Mouse (Mus musculus): Measurements from ENCODE around the gene Gm29427. TPM values are rescaled to one million over a fixed set of nuclear protein-coding genes. Genes with fewer than 3 reads are reported as not detected.
A peak's percentile ranks its signal among the peaks of the same experiment; 100 is the strongest.
"Not testable (repeated sequence)": the region's sequence is repeated elsewhere in the genome, so short reads cannot be mapped to it uniquely, and the experiment has no call there.

The Gm29427 gene
- polyA plus RNA-seq, 1 experiment from 2014 or later: not detected

- H3K9me3 ChIP-seq (replicated peaks; ENCODE audit: control insufficient read depth, low read length); H3K27me3 ChIP-seq (ENCODE audit: control insufficient read depth, insufficient read depth, low read length); H3K4me2 ChIP-seq (ENCODE audit: low read depth, low read length); H3K27ac ChIP-seq (replicated peaks; ENCODE audit: low read depth, low read length); ATAC-seq (replicated peaks; ENCODE audit: insufficient number of reproducible peaks, low FRiP score, low TSS enrichment, low read depth); DNase-seq (ENCODE audit: low spot score); H3K4me1 ChIP-seq (ENCODE audit: control insufficient read depth, insufficient read depth, low read length); H3K36me3 ChIP-seq (replicated peaks; ENCODE audit: control insufficient read depth, insufficient read depth, low read depth, low read length); H3K4me3 ChIP-seq (ENCODE audit: low read depth, low read length); H3K9ac ChIP-seq (replicated peaks; ENCODE audit: low read length): not testable (repeated sequence)
- 90% methylated on average over 5 of the region's 5 CpGs for WGBS
Measured at GRCm38 (mm10) chr1:130663576-130663975, 52.0 kb downstream of the Gm29427 start.

GRCm38 (mm10) chr1:130661454-130661853 is 54.1 kb downstream of the Gm29427 start, which contains the start of gene C4bp:
C4bp (minus strand) TSS chr1:130661632.
- Histone ChIP-seq H3K4me3 (ENCODE audit: low read depth, low read length) (no peak within 1 kb of the TSS), H3K4me2 (ENCODE audit: low read depth, low read length) (no peak within 1 kb of the TSS), H3K27ac (replicated peaks; ENCODE audit: low read depth, low read length) (no peak within 1 kb of the TSS), H3K36me3 (replicated peaks; ENCODE audit: control insufficient read depth, insufficient read depth, low read depth, low read length) (no peaks in the 10 kb centered on the region), H3K27me3 (ENCODE audit: control insufficient read depth, insufficient read depth, low read length) (no peaks in the 10 kb centered on the region), H3K9ac (replicated peaks; ENCODE audit: low read length) (no peak within 1 kb of the TSS), H3K9me3 (replicated peaks; ENCODE audit: control insufficient read depth, low read length) (no peaks in the 10 kb centered on the region), H3K4me1 (ENCODE audit: control insufficient read depth, insufficient read depth, low read length) (no peaks in the 10 kb centered on the region)
- DNase-seq (ENCODE audit: low spot score) (no peak), ATAC-seq (replicated peaks; ENCODE audit: insufficient number of reproducible peaks, low FRiP score, low TSS enrichment, low read depth) (no peak)
- WGBS: 62% methylated on average over 3 of the region's 3 CpGs

- not testable (repeated sequence) for H3K4me1 ChIP-seq (ENCODE audit: control insufficient read depth, insufficient read depth, low read length); DNase-seq (ENCODE audit: low spot score); ATAC-seq (replicated peaks; ENCODE audit: insufficient number of reproducible peaks, low FRiP score, low TSS enrichment, low read depth); H3K4me2 ChIP-seq (ENCODE audit: low read depth, low read length); H3K27me3 ChIP-seq (ENCODE audit: control insufficient read depth, insufficient read depth, low read length); H3K4me3 ChIP-seq (ENCODE audit: low read depth, low read length); H3K27ac ChIP-seq (replicated peaks; ENCODE audit: low read depth, low read length); H3K9ac ChIP-seq (replicated peaks; ENCODE audit: low read length); H3K36me3 ChIP-seq (replicated peaks; ENCODE audit: control insufficient read depth, insufficient read depth, low read depth, low read length); H3K9me3 ChIP-seq (replicated peaks; ENCODE audit: control insufficient read depth, low read length)
- WGBS: 38% methylated on average over 5 of the region's 5 CpGs
Measured at GRCm38 (mm10) chr1:130659641-130660040, 56.0 kb downstream of the Gm29427 start.

- Histone ChIP-seq H3K9ac (replicated peaks; ENCODE audit: low read length) (no peak overlapping the region), H3K4me2 (ENCODE audit: low read depth, low read length) (no peak overlapping the region), H3K4me1 (ENCODE audit: control insufficient read depth, insufficient read depth, low read length) (no peaks in the 10 kb centered on the region), H3K27ac (replicated peaks; ENCODE audit: low read depth, low read length) (no peak overlapping the region), H3K27me3 (ENCODE audit: control insufficient read depth, insufficient read depth, low read length) (no peaks in the 10 kb centered on the region), H3K4me3 (ENCODE audit: low read depth, low read length) (no peak overlapping the region), H3K9me3 (replicated peaks; ENCODE audit: control insufficient read depth, low read length) (no peaks in the 10 kb centered on the region), H3K36me3 (replicated peaks; ENCODE audit: control insufficient read depth, insufficient read depth, low read depth, low read length) (no peaks in the 10 kb centered on the region)
- WGBS: 57% methylated on average over 4 of the region's 4 CpGs
- no peak for ATAC-seq (replicated peaks; ENCODE audit: insufficient number of reproducible peaks, low FRiP score, low TSS enrichment, low read depth)
- DNase-seq (ENCODE audit: low spot score): no peak
Measured at GRCm38 (mm10) chr1:130644103-130644502, 71.5 kb downstream of the Gm29427 start.

GRCm38 (mm10) chr1:130640967-130641366 is 74.6 kb downstream of the Gm29427 start:
- Histone ChIP-seq H3K4me3 (ENCODE audit: low read depth, low read length) (no peak overlapping the region), H3K4me2 (ENCODE audit: low read depth, low read length) (no peak overlapping the region), H3K4me1 (ENCODE audit: control insufficient read depth, insufficient read depth, low read length) (no peaks in the 10 kb centered on the region), H3K9ac (replicated peaks; ENCODE audit: low read length) (no peak overlapping the region), H3K36me3 (replicated peaks; ENCODE audit: control insufficient read depth, insufficient read depth, low read depth, low read length) (no peaks in the 10 kb centered on the region), H3K27ac (replicated peaks; ENCODE audit: low read depth, low read length) (no peak overlapping the region), H3K27me3 (ENCODE audit: control insufficient read depth, insufficient read depth, low read length) (no peaks in the 10 kb centered on the region), H3K9me3 (replicated peaks; ENCODE audit: control insufficient read depth, low read length) (no peaks in the 10 kb centered on the region)
- DNase-seq (ENCODE audit: low spot score) (no peak), ATAC-seq (replicated peaks; ENCODE audit: insufficient number of reproducible peaks, low FRiP score, low TSS enrichment, low read depth) (no peak)

DNA sequence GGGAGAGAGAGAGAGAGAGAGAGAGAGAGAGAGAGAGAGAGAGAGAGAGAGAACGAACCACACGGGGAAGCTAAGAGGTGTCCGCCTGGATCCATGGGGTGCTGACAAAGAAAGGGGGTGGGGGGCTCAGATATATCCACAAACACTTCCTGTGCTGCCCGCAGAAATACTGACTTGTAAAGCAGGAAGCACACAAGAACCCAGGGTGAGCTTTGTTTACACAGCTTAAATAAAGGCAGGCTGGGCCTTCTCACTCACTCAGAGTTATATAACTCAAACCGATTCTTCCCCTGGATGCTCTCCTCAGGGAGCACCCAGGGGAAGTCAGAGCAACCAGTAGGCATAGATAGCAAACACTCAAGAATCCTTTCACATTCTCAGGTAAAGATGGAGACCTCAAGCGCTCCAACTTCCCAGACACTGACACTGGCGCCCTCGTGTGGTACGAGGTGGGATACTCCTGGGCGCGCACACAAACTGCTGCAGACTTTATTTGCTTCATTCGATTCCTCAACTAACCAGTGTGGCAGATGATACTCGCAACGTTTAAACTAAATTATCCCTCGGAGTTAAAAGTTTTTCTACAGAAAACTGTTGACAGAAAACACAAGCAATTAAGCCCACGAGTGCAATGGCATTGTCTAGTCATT is 81.7 kb downstream of the Gm29427 start:
- Histone ChIP-seq H3K9me3 (replicated peaks; ENCODE audit: control insufficient read depth, low read length) (no peaks in the 10 kb centered on the region), H3K27ac (replicated peaks; ENCODE audit: low read depth, low read length) (no peak overlapping the region), H3K4me1 (ENCODE audit: control insufficient read depth, insufficient read depth, low read length) (no peaks in the 10 kb centered on the region), H3K36me3 (replicated peaks; ENCODE audit: control insufficient read depth, insufficient read depth, low read depth, low read length) (no peaks in the 10 kb centered on the region), H3K27me3 (ENCODE audit: control insufficient read depth, insufficient read depth, low read length) (no peaks in the 10 kb centered on the region), H3K4me3 (ENCODE audit: low read depth, low read length) (no peak overlapping the region), H3K9ac (replicated peaks; ENCODE audit: low read length) (no peak overlapping the region), H3K4me2 (ENCODE audit: low read depth, low read length) (no peak overlapping the region)
- ATAC-seq (replicated peaks; ENCODE audit: insufficient number of reproducible peaks, low FRiP score, low TSS enrichment, low read depth) (0 out of 2 replicates have a peak, but pooled peaks have one; percentile 39), DNase-seq (ENCODE audit: low spot score) (peak; percentile 79)
- 33% methylated on average over 16 of the region's 16 CpGs for WGBS

GRCm38 (mm10) chr1:130633316-130633715 is 82.3 kb downstream of the Gm29427 start:
- H3K4me3 ChIP-seq (ENCODE audit: low read depth, low read length): no peak overlapping the region
- 92% methylated on average over 8 of the region's 8 CpGs for WGBS
- no peak overlapping the region for H3K27ac ChIP-seq (replicated peaks; ENCODE audit: low read depth, low read length)
- no peaks in the 10 kb centered on the region for H3K27me3 ChIP-seq (ENCODE audit: control insufficient read depth, insufficient read depth, low read length)
- no peak overlapping the region for H3K9ac ChIP-seq (replicated peaks; ENCODE audit: low read length)
- no peaks in the 10 kb centered on the region for H3K9me3 ChIP-seq (replicated peaks; ENCODE audit: control insufficient read depth, low read length)
- H3K4me1 ChIP-seq (ENCODE audit: control insufficient read depth, insufficient read depth, low read length): no peaks in the 10 kb centered on the region
- H3K4me2 ChIP-seq (ENCODE audit: low read depth, low read length): no peak overlapping the region
- DNase-seq (ENCODE audit: low spot score): no peak
- no peaks in the 10 kb centered on the region for H3K36me3 ChIP-seq (replicated peaks; ENCODE audit: control insufficient read depth, insufficient read depth, low read depth, low read length)
- no peak for ATAC-seq (replicated peaks; ENCODE audit: insufficient number of reproducible peaks, low FRiP score, low TSS enrichment, low read depth)

DNA sequence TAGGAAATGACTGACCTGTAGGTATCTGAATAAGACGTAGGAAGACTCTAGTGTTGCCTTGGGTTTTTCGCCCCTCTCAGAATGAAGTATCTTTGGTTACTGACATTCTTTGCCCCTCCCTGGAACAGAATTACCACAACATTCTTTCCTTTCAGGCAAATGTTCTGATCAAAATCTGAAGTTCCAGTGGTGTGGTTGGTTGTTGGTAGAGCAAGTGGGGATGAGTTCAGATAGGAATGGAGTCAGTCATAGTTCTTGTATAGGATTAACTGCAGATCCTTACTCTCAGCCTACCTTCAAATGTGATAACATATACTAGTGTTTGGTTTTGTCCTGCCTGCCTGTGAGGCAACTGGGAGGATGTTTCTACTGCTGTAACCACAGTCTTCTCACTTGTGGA is 86.1 kb downstream of the Gm29427 start, which contains the start of gene Zp3r:
Gene Zp3r (minus strand): TSS at position 101 of the 400 bp plus-strand sequence.
- no peak within 1 kb of the TSS for H3K27ac ChIP-seq (replicated peaks; ENCODE audit: low read depth, low read length)
- H3K36me3 ChIP-seq (replicated peaks; ENCODE audit: control insufficient read depth, insufficient read depth, low read depth, low read length): no peaks in the 10 kb centered on the region

More for the DNA sequence above, 86.1 kb downstream of the Gm29427 start, which contains the start of gene Zp3r:
- Histone ChIP-seq H3K9ac (replicated peaks; ENCODE audit: low read length) (no peak within 1 kb of the TSS), H3K4me3 (ENCODE audit: low read depth, low read length) (no peak within 1 kb of the TSS), H3K4me1 (ENCODE audit: control insufficient read depth, insufficient read depth, low read length) (no peaks in the 10 kb centered on the region), H3K4me2 (ENCODE audit: low read depth, low read length) (no peak within 1 kb of the TSS), H3K9me3 (replicated peaks; ENCODE audit: control insufficient read depth, low read length) (no peaks in the 10 kb centered on the region), H3K27me3 (ENCODE audit: control insufficient read depth, insufficient read depth, low read length) (no peaks in the 10 kb centered on the region)
- 90% methylated on average over 2 of the region's 2 CpGs for WGBS
- DNase-seq (ENCODE audit: low spot score): no peak
- no peak for ATAC-seq (replicated peaks; ENCODE audit: insufficient number of reproducible peaks, low FRiP score, low TSS enrichment, low read depth)

Measured in embryonic facial prominence, embryonic 11.5 days (tissue).